Mouse (Mus musculus) liver, embryonic 12.5 days (tissue): ENCODE results near the gene Plppr5. TPM values are rescaled to one million over a fixed set of nuclear protein-coding genes. Genes with fewer than 3 reads are reported as not detected.

Experiments used
- ATAC-seq: fragments of 200-750 bp; cut with Nextera tagmentation; 2 replicates; pipeline ENCODE4 v1.8.0; 2017; ENCODE audit warnings: moderate number of reproducible peaks, mild to moderate bottlenecking, moderate library complexity
- H3K27ac ChIP-seq: fragments of 300-500 bp; sonication (generic); 2 replicates; pipeline ENCODE4 v1.5.1; 2016; ENCODE audit warnings: mild to moderate bottlenecking
- H3K27me3 ChIP-seq: fragments of 300-500 bp; sonication (generic); replicated peaks from 2 replicates; pipeline ENCODE4 v1.6.1; 2016; ENCODE audit warnings: mild to moderate bottlenecking, moderate library complexity
- H3K36me3 ChIP-seq: fragments of 300-500 bp; sonication (generic); 2 replicates; pipeline ENCODE4 v1.6.1; 2016; ENCODE audit warnings: mild to moderate bottlenecking, moderate library complexity
- H3K4me1 ChIP-seq: fragments of 300-500 bp; sonication (generic); 2 replicates; pipeline ENCODE4 v1.6.1; 2016
- H3K4me2 ChIP-seq: fragments of 300-500 bp; sonication (generic); 2 replicates; pipeline ENCODE4 v1.6.1; 2016; ENCODE audit warnings: mild to moderate bottlenecking, moderate library complexity
- H3K4me3 ChIP-seq: fragments of 300-500 bp; sonication (generic); 2 replicates; pipeline ENCODE4 v1.5.1; 2016; ENCODE audit warnings: mild to moderate bottlenecking, moderate library complexity
- H3K9ac ChIP-seq: fragments of 300-500 bp; sonication (generic); 2 replicates; pipeline ENCODE4 v1.6.1; 2016; ENCODE audit warnings: mild to moderate bottlenecking, moderate library complexity
- H3K9me3 ChIP-seq: fragments of 300-500 bp; sonication (generic); replicated peaks from 2 replicates; pipeline ENCODE4 v1.6.1; 2016; ENCODE audit warnings: mild to moderate bottlenecking, moderate library complexity
- WGBS: fragments of 180-500 bp; shearing (Covaris S2); methylation state at CpG from one replicate; pipeline ENCODE4 v1.1.7; 2016; ENCODE audit not compliant: insufficient replicate concordance; 5-methylcytosine and 5-hydroxymethylcytosine counted together
- polyA plus RNA-seq: library from polyadenylated mRNA; unstranded; fragments of >200 nt; fragmentation: Nextera tagmentation; extraction: Ambion mirVana; gene quantifications from 2 replicates; pipeline ENCODE4 v1.2.1, GENCODE M21; 2016

The Plppr5 gene
- polyA plus RNA-seq: 0.05 and 0.15 TPM in 2 replicates

GRCm38 (mm10) chr3:117574529-117575252 is at the start of gene Plppr5:
Gene Plppr5, plus strand, starts transcription at chr3:117574836.
- WGBS: 19% methylated on average over 20 of the region's 20 CpGs
- Histone ChIP-seq H3K27me3 (peaks cover 43% of the 10 kb centered on the region), H3K4me3 (peak within 1 kb of the TSS; percentile 46), H3K9me3 (no peaks in the 10 kb centered on the region), H3K4me2 (peak within 1 kb of the TSS; percentile 67), H3K27ac (no peak within 1 kb of the TSS), H3K4me1 (peaks cover 6% of the 10 kb centered on the region; the same call in 1 of the 2 replicates), H3K36me3 (no peaks in the 10 kb centered on the region), H3K9ac (no peak within 1 kb of the TSS)
- no peak for ATAC-seq

DNA sequence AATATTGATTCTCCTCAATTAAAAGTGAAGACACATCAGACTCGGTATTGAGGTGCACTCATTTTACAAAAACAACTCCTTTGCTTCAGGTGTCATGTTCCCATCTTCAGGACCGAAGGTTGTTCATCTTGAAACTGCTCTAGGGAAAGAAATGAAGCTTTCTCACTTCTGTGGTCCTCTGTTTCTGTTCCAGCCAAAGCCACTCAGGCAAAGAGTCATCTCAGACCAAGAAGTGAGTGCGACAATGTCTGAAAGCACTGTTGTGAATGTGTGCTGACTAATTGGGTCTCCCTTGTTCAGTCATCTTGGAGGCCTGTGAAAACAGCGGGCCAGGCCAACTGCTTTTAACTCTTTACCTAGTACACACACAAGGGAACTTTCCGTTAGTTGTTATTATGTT is 24.7 kb upstream of the Plppr5 start:
- H3K27me3 ChIP-seq: no peaks in the 10 kb centered on the region
- no peak overlapping the region for H3K9ac ChIP-seq
- no peaks in the 10 kb centered on the region for H3K36me3 ChIP-seq
- H3K4me3 ChIP-seq: no peak overlapping the region
- no peak overlapping the region for H3K4me2 ChIP-seq
- no peak for ATAC-seq
- H3K4me1 ChIP-seq: no peaks in the 10 kb centered on the region
- no peak overlapping the region for H3K27ac ChIP-seq
- 64% methylated on average over 5 of the region's 5 CpGs for WGBS
- no peaks in the 10 kb centered on the region for H3K9me3 ChIP-seq

DNA sequence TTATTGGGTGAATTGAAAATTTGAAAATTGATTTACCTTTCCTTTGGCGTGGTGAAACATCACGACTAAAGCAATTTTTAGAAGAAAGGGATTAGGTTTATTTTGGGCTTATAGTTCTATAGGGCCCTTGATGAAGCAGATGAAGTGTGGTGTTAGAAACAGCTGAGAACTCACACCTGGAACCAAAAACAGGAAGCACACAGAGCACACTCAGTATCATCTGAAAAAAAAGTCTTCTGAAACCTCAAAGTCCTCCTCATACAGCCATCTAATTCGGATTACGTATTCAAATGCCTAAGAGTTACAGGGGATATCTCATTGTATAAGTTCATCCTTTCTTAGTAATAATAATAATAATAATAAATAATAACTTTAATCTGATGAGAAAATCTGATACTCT is 24.1 kb upstream of the Plppr5 start:
- Histone ChIP-seq H3K9ac (no peak overlapping the region), H3K4me3 (no peak overlapping the region), H3K4me1 (no peaks in the 10 kb centered on the region), H3K4me2 (no peak overlapping the region), H3K27me3 (no peaks in the 10 kb centered on the region), H3K27ac (no peak overlapping the region), H3K36me3 (no peaks in the 10 kb centered on the region), H3K9me3 (no peaks in the 10 kb centered on the region)
- 79% methylated on average over 4 of the region's 4 CpGs for WGBS
- no peak for ATAC-seq

- Histone ChIP-seq H3K4me2 (no peak overlapping the region), H3K36me3 (no peaks in the 10 kb centered on the region), H3K9ac (no peak overlapping the region), H3K27ac (no peak overlapping the region), H3K27me3 (no peaks in the 10 kb centered on the region), H3K4me3 (no peak overlapping the region), H3K9me3 (no peaks in the 10 kb centered on the region), H3K4me1 (no peaks in the 10 kb centered on the region)
- ATAC-seq: no peak
- WGBS: 30% methylated on average over 1 of the region's 1 CpGs
These were observed 17.7 kb upstream of the Plppr5 start for GRCm38 (mm10) chr3:117556972-117557371.

DNA sequence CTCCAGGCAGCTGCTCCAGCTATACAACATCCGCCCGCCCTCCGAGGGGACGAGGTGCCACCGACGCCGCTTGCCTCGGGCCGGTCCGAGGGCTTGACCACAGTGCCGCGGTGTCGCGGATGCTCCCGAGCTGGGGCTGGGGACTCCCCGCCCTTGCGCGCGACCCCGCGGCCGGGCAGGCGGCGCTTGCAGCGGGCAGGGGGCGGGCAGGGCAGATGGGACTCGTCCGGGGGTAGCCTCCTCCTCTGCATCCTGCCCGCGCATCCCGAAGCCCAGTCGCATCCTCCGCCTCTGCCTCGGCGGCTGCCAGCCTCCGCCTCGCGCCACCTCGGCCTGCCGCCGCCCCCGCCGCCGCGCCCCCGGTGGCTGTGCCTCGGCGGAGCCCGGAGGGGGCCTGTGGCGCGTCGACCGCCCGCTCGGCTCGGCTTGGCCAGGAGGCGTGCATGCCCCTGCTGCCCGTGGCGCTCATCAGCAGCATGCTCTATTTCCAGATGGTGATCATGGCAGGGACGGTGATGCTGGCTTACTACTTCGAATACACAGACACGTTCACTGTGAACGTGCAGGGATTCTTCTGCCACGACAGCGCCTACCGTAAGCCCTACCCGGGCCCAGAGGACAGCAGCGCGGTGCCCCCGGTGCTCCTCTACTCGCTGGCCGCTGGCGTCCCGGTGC is 754 bp downstream of the Plppr5 start:
- Histone ChIP-seq H3K4me1 (peaks cover 6% of the 10 kb centered on the region; the same call in 1 of the 2 replicates), H3K27ac (no peak overlapping the region), H3K36me3 (no peaks in the 10 kb centered on the region), H3K4me2 (peak overlapping the region; percentile 67), H3K9ac (no peak overlapping the region), H3K4me3 (peak overlapping the region; percentile 46), H3K27me3 (peaks cover 43% of the 10 kb centered on the region), H3K9me3 (no peaks in the 10 kb centered on the region)
- peak; percentile 40; the same call in 1 of the 2 replicates for ATAC-seq
- WGBS: 1% methylated on average over 63 of the region's 74 CpGs

DNA sequence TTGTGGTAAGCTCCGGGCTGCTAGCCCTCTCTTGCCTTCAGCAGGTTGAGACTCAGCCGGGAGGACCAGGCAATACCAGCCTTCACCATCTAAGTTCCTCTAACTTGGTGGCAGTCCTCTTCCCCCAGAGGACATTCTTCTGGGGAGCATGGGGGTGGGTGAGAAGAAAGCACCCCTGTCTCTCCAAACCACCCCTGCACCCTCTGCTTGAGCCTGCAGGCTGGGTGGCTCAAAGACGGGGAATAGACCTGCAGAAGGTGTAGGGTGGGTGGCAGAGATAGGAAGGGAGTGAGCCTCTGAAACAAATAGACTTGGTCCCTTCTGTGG is 1.3 kb downstream of the Plppr5 start:
- H3K4me1 ChIP-seq: peaks cover 6% of the 10 kb centered on the region; the same call in 1 of the 2 replicates
- H3K4me3 ChIP-seq: peak overlapping the region; percentile 46; the same call in 1 of the 2 replicates
- peaks cover 43% of the 10 kb centered on the region for H3K27me3 ChIP-seq
- H3K9me3 ChIP-seq: no peaks in the 10 kb centered on the region
- 19% methylated on average over 3 of the region's 3 CpGs for WGBS
- no peak overlapping the region for H3K9ac ChIP-seq
- no peak overlapping the region for H3K27ac ChIP-seq
- peak overlapping the region; percentile 67 for H3K4me2 ChIP-seq
- ATAC-seq: no peak
- no peaks in the 10 kb centered on the region for H3K36me3 ChIP-seq

DNA sequence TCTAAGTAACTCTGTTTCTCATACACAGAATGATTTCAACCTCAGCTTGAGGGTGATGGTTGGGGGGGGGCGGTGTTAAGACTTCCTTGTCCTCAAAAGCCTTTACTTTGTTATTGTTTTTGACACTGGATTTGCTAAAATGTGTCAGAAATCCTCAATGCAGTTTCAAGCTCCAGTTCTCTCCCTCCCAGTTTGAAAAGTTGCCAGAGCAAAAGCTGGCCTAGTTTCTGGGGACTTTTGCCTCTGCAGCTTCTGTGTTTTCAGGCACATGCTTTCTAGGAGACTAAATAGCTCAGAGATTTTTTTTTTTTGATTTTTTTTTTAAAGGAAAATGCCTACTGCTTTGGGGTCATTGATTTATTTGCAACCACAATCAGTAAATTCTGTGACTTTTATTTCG is 2.7 kb downstream of the Plppr5 start:
- H3K36me3 ChIP-seq: no peaks in the 10 kb centered on the region
- H3K4me1 ChIP-seq: peaks cover 6% of the 10 kb centered on the region; the same call in 1 of the 2 replicates
- H3K27me3 ChIP-seq: peaks cover 43% of the 10 kb centered on the region
- H3K27ac ChIP-seq: no peak overlapping the region
- H3K9me3 ChIP-seq: no peaks in the 10 kb centered on the region
- no peak overlapping the region for H3K9ac ChIP-seq
- no peak overlapping the region for H3K4me3 ChIP-seq
- ATAC-seq: no peak
- no peak overlapping the region for H3K4me2 ChIP-seq
- WGBS: 81% methylated on average over 2 of the region's 2 CpGs

DNA sequence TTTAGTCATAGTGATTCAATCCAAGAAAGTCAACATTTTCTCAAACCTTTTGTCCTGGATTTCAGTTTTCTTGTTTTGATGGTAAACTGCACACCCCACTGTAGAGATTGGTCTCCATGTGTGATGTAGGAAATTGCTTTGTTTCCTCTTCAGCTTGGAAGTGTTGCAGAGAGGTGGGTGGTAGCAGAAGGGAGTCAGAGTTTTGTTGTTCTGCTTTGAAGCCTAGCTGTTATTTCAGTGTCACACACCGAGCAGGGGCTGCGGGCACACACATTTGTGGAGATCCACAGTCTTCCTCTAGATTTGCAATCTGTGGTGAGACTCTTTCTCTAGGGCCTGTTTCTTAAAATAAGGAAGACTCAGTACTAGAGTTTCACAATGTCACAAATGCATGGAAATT is 8.0 kb downstream of the Plppr5 start:
- Histone ChIP-seq H3K27me3 (no peaks in the 10 kb centered on the region), H3K4me3 (no peak overlapping the region), H3K9me3 (no peaks in the 10 kb centered on the region), H3K36me3 (no peaks in the 10 kb centered on the region), H3K27ac (no peak overlapping the region), H3K4me2 (no peak overlapping the region), H3K9ac (no peak overlapping the region), H3K4me1 (no peaks in the 10 kb centered on the region)
- ATAC-seq: no peak
- 76% methylated on average over 2 of the region's 2 CpGs for WGBS

- Histone ChIP-seq H3K36me3 (no peaks in the 10 kb centered on the region), H3K9me3 (no peaks in the 10 kb centered on the region), H3K4me1 (no peaks in the 10 kb centered on the region), H3K27me3 (no peaks in the 10 kb centered on the region), H3K4me2 (no peak overlapping the region), H3K27ac (no peak overlapping the region), H3K9ac (no peak overlapping the region), H3K4me3 (no peak overlapping the region)
- no peak for ATAC-seq
- 55% methylated on average over 1 of the region's 1 CpGs for WGBS
These were observed 27.8 kb downstream of the Plppr5 start for GRCm38 (mm10) chr3:117602404-117602803.

GRCm38 (mm10) chr3:117603458-117603857 is 28.8 kb downstream of the Plppr5 start:
- no peaks in the 10 kb centered on the region for H3K9me3 ChIP-seq
- no peak overlapping the region for H3K4me3 ChIP-seq
- H3K36me3 ChIP-seq: no peaks in the 10 kb centered on the region
- H3K4me1 ChIP-seq: no peaks in the 10 kb centered on the region
- 51% methylated on average over 2 of the region's 2 CpGs for WGBS
- H3K9ac ChIP-seq: no peak overlapping the region
- H3K4me2 ChIP-seq: no peak overlapping the region
- no peaks in the 10 kb centered on the region for H3K27me3 ChIP-seq
- H3K27ac ChIP-seq: no peak overlapping the region
- no peak for ATAC-seq

DNA sequence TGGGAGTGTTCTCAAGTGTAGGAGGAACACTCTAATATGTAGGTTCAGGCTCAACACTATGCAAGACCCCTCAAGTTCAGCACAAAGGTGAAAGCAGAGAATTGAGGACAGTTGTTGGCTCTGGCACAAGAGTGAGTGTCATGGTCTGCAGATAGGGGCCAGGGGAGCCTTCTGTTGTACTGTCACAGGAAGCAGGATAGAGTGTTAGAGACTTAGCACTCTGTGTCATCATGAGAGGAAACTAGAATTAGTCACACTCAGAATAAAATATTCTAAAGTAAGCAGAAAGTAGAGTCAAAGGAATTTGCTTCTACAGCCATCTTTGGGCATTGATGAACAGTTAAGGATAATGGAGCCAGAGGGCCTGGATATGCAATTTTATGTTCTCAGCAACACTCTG is 31.7 kb downstream of the Plppr5 start:
- Histone ChIP-seq H3K4me3 (no peak overlapping the region), H3K9me3 (no peaks in the 10 kb centered on the region), H3K4me2 (no peak overlapping the region), H3K9ac (no peak overlapping the region), H3K27ac (no peak overlapping the region), H3K36me3 (no peaks in the 10 kb centered on the region), H3K4me1 (no peaks in the 10 kb centered on the region), H3K27me3 (no peaks in the 10 kb centered on the region)
- no peak for ATAC-seq

GRCm38 (mm10) chr3:117611453-117611852 is 36.8 kb downstream of the Plppr5 start:
- no peak for ATAC-seq
- no peak overlapping the region for H3K9ac ChIP-seq
- WGBS: 63% methylated on average over 5 of the region's 5 CpGs
- no peaks in the 10 kb centered on the region for H3K36me3 ChIP-seq
- H3K27me3 ChIP-seq: no peaks in the 10 kb centered on the region
- H3K4me2 ChIP-seq: no peak overlapping the region
- no peak overlapping the region for H3K27ac ChIP-seq
- H3K9me3 ChIP-seq: no peaks in the 10 kb centered on the region
- H3K4me1 ChIP-seq: no peaks in the 10 kb centered on the region
- H3K4me3 ChIP-seq: no peak overlapping the region
